Mouse (Mus musculus) thymus, adult 2 months (tissue): Measurements from ENCODE around the gene Cd200.

Experiments
- CTCF ChIP-seq: fragments of 200-500 bp; IDR thresholded peaks from 2 replicates; pipeline ENCODE4 v1.5.1; 2012; ENCODE audit warnings: mild to moderate bottlenecking, control low read depth, low read length, moderate library complexity, borderline replicate concordance; ENCODE audit not compliant: control insufficient read depth, poor library complexity, insufficient read depth; ENCODE audit errors: extremely low read depth
- POLR2A ChIP-seq: fragments of 200-500 bp; IDR thresholded peaks from 2 replicates; pipeline ENCODE4 v1.6.1; 2012; ENCODE audit warnings: mild to moderate bottlenecking, low read length, control low read depth, moderate library complexity; ENCODE audit not compliant: control insufficient read depth, poor library complexity, insufficient read depth; ENCODE audit errors: extremely low read depth

- TF ChIP-seq CTCF: no peak
- TF ChIP-seq POLR2A: no peak
Measured at GRCm38 (mm10) chr16:45413497-45413896, 4.6 kb upstream of the Cd200 start.
